16 mouse cellular contexts compared by ENCODE assay signal in the genomic region with DNA sequence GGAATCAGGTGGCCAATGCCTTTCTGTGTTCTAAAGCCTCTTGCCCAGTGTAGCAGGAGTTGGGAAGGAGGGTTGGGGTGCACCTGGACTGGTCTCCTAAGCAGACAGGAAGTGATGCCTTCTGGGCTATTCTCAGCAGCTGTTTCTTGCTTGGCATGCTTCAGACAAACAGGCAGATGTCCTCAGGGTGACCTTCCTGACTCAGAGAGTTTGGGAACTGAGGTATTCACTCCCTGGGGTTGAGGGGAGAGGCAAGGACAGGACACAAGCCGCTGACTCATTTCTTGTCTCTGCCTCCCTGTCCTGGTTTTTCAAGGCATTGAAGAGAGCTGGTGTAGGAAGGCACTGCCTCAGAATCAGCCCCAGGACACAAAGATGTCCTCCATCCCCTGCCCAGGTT.
DNase-seq lines count a peak whose midpoint lies in the region; ATAC-seq and TF ChIP-seq lines count a peak whose summit lies in the region.
"Had no signal": no experiment of that assay in that cellular context is flagged by ENCODE, and none has a peak within 500 bp of the region (broad histone marks: within the 10 kb centered on the region; RNA-seq: fewer than 3 reads in every experiment).

No protein-coding gene starts in this region.

- H3K4me3 ChIP-seq in lung, embryonic 14.5 days (ENCODE audit: low read depth, low read length): no peak overlapping the region
- H3K4me3 ChIP-seq: embryonic facial prominence, embryonic 12.5 days; layer of hippocampus, adult 2 months had no signal

- DNase-seq in embryo, embryonic 10 days (ENCODE audit: low spot score): peak; percentile 14
- DNase-seq in embryo, embryonic 11 days: no peak
- DNase-seq in lung, embryonic 14.5 days: peak; percentile 21
- DNase-seq in lung, postnatal 4 days: no peak
- DNase-seq in adipocyte (ENCODE audit: low spot score): peak; percentile 5
- DNase-seq in gastrocnemius, postnatal 25 days: peak; percentile 26
- DNase-seq in cerebellum, adult 11-12 months: no peak
- DNase-seq in cerebellum, postnatal 10 days: no peak
- DNase-seq: cerebellum, adult 8-10 months; kidney, adult 8-10 months; lung, postnatal 36 days had no signal

- no peaks in the 10 kb centered on the region for H3K9me3 ChIP-seq in lung, embryonic 14.5 days (ENCODE audit: low read depth, low read length)
- H3K9me3 ChIP-seq: embryonic facial prominence, embryonic 12.5 days had no signal

- no peak for ATAC-seq in lung, embryonic 14.5 days (ENCODE audit: insufficient read depth)
- ATAC-seq: forebrain, embryonic 14.5 days; hindbrain, embryonic 16.5 days had no signal

- no peak overlapping the region for H3K27ac ChIP-seq in lung, embryonic 14.5 days (ENCODE audit: low read depth)
- H3K27ac ChIP-seq: embryonic facial prominence, embryonic 12.5 days; layer of hippocampus, adult 2 months had no signal

- WGBS in lung, embryonic 14.5 days: 45% methylated on average over 1 of the region's 1 CpGs

- no peak overlapping the region for H3K4me2 ChIP-seq in lung, embryonic 14.5 days
- H3K4me2 ChIP-seq: embryonic facial prominence, embryonic 12.5 days; liver, embryonic 11.5 days had no signal

- no peaks in the 10 kb centered on the region for H3K4me1 ChIP-seq in lung, embryonic 14.5 days (ENCODE audit: insufficient read depth)

- no peaks in the 10 kb centered on the region for H3K36me3 ChIP-seq in lung, embryonic 14.5 days (ENCODE audit: insufficient read depth)
- H3K36me3 ChIP-seq: embryonic facial prominence, embryonic 12.5 days had no signal

- no peak overlapping the region for H3K9ac ChIP-seq in lung, embryonic 14.5 days
- H3K9ac ChIP-seq: embryonic facial prominence, embryonic 12.5 days had no signal

- no peaks in the 10 kb centered on the region for H3K27me3 ChIP-seq in lung, embryonic 14.5 days (ENCODE audit: insufficient read depth, low read length)
- H3K27me3 ChIP-seq: embryonic facial prominence, embryonic 12.5 days had no signal

- no peak for TF ChIP-seq CTCF in lung, embryonic 14.5 days (IDR thresholded peaks at IDR 0.05; ENCODE audit: low read depth)

Comparison
In these comparisons a context has a peak if more than half of its experiments do, and no peak if none do; other contexts are left out.
1. DNase-seq: peak in embryo, embryonic 10 days (single experiment), lung, embryonic 14.5 days (single experiment), adipocyte (single experiment) and gastrocnemius, postnatal 25 days (single experiment); none in embryo, embryonic 11 days (single experiment), lung, postnatal 4 days (0 of 2), cerebellum, adult 11-12 months (single experiment) and cerebellum, postnatal 10 days (0 of 2).